Mouse (Mus musculus): Measurements from ENCODE around the gene Hoxa6.

The Hoxa6 gene

GRCm38 (mm10) chr6:52241001-52241621, 32.6 kb upstream of the Hoxa6 start:
- DNase-seq (ENCODE audit: low spot score in 2 of 2) = no peak

GRCm38 (mm10) chr6:52240389-52241000, 32.0 kb upstream of the Hoxa6 start, which contains the start of gene Hoxa10:
Hoxa10 (minus strand) TSS chr6:52240854.
- DNase-seq (ENCODE audit: low spot score in 2 of 2) = peak; percentile 67 to 78

DNA sequence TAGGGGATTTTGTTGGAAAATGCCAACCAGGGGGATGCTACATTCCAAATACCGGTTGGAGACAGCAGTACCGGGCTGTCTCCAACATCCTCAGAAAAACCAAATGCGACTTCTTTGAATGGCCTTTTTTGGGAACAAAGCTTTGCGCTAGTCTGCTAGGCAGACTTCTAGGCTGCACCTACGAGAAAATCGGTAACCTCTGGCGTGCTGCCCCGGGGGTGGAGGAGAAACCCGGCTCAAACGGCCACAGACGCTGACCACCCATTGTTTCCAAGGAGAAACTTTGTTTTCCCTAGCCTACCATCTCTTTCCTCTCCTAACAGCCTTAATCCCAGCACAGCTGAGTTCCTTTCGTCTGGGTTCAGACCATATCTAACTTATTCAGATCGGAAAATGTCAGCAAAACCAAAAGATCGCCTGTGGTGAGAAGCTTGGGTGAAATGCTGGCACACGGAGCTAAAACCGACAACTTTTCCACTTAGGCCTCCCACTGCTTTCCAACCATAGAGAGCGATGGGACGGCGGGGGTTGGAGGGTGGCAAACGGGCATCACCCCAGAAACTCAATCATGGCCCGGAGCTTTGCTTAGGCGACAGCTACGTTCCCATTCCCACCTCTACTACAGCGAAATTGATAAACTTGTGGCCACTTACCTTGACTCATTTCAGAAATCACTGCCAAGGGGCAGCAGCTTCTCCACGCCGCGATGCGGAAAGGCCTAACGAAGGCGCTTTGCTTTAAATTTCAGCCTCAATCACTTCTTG, 31.3 kb upstream of the Hoxa6 start:
- no peak for DNase-seq (ENCODE audit: low spot score in 2 of 2)

DNA sequence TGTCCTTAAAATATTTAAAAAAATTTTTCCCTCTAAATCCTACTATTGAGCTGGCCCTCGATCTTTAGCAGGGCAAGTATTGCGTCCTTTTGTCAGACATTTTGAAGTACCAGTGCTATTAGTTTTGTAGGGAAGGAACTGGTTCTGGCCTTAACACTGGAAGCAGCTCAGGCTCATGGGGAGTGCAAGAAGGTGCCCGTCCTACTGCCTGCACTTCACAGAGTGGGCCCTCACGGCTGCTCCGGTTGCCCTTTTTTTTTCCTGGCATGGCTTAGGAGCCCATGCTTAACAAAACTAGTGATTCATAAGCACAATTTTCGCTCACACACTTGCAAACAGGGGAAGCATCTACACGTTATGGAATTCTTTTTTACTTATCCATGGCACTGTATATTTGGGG, 30.5 kb upstream of the Hoxa6 start:
- DNase-seq (ENCODE audit: low spot score in 2 of 2) = no peak

DNA sequence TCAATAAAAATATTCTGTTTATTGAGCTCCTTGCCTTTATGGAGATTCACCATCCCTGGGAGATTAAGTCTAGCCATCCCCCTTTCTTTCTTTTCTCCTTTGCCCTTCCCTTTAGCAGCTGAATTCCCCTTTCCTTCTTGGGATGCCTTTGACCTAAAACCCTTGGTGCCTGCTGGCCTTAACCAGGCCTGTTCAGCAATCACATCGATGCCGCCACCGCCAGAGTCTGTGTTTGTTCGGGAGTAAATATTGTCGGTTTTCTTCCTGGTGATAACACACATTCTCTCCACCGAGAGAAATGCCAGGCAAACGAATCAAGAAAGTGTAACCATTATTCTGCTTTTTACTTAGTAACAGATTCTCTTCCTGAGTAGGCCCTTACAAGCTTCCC, 29.6 kb upstream of the Hoxa6 start:
- no peak for DNase-seq (ENCODE audit: low spot score in 2 of 2)

GRCm38 (mm10) chr6:52237346-52238154, 29.0 kb upstream of the Hoxa6 start:
- DNase-seq (ENCODE audit: low spot score in 2 of 2) = no peak

- no peak for DNase-seq (ENCODE audit: low spot score in 2 of 2)
Observed at GRCm38 (mm10) chr6:52236806-52237205, 28.3 kb upstream of the Hoxa6 start.

DNA sequence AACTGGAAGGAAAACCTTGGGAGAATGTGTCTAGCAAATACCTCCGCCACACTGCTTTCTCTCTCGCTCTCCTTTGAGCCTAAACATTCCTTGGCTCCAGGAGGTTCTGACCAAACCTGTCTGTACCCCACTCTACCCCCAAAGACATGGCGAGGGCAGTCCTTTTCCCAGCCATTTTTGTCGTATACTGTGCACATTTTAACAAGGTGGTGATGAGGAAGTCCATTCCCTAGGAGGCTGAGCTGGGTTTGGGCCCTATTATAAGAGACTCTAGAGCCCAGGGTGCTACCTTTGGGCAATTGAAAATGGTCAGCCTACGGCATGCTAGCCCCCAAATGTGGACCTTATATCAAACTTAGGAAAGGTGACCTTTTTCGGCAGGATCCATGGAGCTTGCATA, 27.3 kb upstream of the Hoxa6 start:
- no peak for DNase-seq (ENCODE audit: low spot score in 2 of 2)

DNA sequence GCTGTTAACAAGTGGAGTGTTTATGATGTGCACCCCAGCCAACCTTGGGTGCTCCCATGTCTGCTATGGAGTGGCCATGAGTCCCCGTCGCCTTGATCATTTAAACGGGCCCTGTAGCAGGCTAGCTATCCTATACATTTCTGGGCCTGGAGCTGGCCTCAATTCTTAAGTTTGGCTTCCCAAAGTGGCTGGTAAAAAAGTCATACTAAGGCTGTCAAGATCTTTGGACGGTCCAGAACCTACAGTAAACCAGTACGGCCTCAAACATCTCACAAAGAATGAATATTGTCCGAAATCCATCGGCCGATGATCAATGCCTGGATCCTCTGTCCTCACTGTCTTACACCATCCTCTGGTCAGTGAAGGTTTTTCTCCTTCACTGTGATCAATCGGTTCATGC, 26.7 kb upstream of the Hoxa6 start:
- DNase-seq (ENCODE audit: low spot score in 2 of 2) = no peak

DNA sequence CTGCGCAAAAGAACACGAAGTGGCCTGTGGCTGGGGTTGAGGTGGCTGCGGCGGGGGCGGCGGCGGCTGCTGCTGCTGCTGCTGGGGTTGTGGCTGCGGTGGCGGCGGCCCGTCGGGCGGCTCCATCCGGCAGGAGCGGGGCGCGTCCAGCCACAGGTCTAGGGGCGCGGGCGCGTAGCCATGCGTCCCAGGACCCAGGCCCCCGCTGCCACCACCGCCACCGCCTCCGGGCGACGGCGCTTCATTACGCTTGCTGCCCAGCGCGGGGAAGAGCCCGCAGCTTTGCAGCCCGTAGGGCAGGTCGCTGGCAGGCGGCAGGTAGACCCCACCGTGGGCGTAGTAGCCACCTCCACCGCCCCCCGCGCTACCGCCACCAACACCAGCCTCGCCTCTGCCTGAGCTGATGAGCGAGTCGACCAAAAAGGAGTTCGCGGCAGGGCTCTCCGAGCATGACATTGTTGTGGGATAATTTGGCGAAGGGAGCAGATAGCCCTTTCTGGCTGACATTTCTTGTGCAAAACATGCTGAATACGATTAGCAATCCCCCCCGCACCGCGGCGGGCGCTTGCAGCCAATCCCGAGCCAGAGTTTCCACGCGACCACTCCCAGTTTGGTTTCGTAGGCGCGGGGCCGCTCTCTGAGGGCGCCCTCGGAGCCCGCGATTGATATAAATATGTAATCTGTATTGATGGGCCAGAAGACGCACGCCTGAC, 26.1 kb upstream of the Hoxa6 start:
- DNase-seq (ENCODE audit: low spot score in 2 of 2) = no peak

GRCm38 (mm10) chr6:52233546-52234427, 25.3 kb upstream of the Hoxa6 start:
- DNase-seq (ENCODE audit: low spot score in 2 of 2) = no peak

DNA sequence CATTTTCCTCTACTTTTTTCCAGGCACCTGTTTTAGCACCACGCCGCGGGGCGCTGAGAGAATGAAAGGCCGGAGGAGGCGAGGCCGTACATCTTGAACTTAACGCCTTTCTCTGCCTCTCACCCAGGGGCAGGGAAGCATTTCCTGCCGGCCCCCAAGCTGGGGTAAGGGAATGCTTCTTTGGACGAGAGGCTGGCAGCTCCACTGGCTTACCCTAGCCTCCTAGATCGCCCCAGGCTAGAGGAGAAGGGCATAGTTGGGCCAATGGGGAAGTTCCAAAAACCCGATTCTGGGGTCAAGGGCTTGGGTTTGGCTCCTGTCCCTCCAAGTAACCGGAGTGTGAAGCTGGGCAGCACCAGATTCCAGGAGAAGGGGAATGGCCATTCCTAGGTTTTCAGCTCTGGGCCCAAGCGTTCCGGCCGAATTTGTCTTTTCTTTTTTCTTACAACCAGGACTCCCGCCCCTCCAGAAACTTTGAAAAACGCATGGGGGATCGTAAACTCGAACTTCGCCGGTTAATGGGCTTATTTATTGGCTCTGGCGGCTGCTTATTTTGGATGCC, 24.5 kb upstream of the Hoxa6 start:
- no peak for DNase-seq (ENCODE audit: low spot score in 2 of 2)

DNA sequence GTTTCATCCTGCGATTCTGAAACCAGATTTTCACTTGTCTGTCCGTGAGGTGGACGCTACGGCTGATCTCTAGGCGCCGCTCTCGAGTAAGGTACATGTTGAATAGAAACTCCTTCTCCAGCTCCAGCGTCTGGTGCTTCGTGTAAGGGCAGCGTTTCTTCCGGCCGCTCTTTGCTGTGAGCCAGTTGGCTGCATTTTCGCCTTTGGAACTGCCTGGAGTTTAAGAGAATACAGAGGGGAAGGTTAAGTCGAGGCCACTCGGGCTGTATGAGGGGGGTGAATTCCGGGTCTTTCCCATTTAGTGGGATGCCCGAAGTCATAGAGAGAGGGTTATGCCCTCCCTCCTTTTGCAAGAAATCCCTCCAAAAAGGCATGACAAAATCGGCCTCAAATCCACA, 24.0 kb upstream of the Hoxa6 start:
- DNase-seq (ENCODE audit: low spot score in 2 of 2) = no peak

DNA sequence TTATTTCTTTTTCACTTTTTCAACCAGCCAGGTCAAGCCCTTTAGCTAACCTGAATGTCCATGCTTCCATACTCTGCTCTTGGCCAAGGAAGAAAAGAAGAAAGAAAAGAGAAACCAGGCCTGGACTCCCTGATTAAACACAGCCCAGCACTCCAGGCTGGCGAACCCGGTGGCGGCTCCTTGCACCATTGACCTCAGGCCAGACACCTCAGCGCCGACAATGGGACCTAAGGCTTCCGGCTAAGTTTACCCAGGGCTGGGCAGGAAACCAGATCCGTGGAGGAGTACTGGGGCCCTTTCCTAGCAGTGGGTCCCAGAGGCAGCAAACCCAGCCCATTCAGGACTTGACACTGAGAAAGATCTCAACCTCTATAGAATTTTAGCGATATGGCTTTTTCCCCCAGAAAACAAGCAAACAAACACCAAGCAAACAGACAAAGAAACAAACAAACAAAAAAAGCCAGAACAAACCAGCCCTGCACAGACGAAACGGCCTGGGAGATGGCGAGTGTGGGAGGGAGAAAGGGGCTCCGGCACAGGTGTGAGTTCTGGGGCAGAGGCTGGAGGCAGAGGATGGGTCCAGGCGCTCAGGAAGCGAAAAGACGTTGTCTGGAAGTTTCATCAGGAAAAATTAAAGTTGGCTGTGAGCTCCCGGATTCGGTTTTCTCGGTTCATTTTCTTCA, 23.5 kb upstream of the Hoxa6 start:
- no peak for DNase-seq (ENCODE audit: low spot score in 2 of 2)

- no peak for DNase-seq (ENCODE audit: low spot score in 2 of 2)
Observed at GRCm38 (mm10) chr6:52230516-52231165, 22.1 kb upstream of the Hoxa6 start, which contains the start of gene Hoxa9. Hoxa9 (minus strand) TSS chr6:52231089.

GRCm38 (mm10) chr6:52229558-52230416, 21.3 kb upstream of the Hoxa6 start:
- no peak for DNase-seq (ENCODE audit: low spot score in 2 of 2)

DNA sequence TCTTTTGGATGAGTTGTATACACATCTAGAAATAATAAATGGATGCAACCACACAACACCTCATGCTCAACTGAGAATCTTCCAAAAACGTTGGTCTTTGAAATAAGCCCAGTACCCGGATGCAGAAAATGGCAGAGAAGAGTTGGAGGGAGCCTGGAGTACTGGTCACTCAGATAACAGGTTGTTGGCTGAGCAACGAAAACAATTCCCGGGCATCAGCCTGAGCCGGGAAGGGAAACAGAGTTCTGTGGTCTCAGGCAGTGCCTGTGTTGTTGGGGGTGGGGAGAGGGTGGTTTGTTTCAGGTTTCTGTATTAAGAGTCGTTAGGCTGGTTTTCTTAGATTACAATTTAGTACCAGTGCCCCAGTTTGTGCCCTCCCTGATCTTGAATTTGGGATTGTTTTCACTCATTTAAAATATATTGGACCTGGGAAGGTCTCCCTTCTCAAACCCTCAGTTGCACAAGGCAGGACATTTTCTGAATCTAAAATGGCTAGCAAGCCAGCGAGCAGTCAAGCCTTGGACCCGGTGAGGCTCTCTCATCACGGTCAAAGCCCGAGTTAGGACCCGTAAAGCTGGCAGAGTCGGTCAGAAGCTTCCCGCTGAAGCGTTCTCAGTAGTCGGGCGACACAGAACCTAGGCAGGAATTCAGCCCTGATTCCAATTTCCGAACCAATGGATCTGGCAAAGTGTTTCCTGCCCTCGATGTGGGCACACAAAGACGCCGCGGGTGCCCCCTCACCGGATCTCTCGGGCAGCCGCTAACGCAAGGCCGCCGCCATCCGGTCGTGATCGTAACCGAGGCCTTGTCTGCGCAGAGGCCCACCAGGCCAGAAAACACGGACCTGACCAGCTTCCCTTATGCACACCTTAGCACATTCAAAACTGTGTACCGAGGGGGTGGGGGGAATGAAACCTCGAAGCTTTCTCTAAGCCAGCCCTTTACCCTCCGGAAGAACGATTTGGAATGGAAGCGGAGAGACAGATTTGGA, 20.2 kb upstream of the Hoxa6 start:
- DNase-seq (ENCODE audit: low spot score in 2 of 2) = no peak
